Mouse (Mus musculus): ENCODE results near the gene Gm49320.
"Not testable (repeated sequence)": the region's sequence is repeated elsewhere in the genome, so short reads cannot be mapped to it uniquely, and the experiment has no call there.

Gm49320 gene

DNA sequence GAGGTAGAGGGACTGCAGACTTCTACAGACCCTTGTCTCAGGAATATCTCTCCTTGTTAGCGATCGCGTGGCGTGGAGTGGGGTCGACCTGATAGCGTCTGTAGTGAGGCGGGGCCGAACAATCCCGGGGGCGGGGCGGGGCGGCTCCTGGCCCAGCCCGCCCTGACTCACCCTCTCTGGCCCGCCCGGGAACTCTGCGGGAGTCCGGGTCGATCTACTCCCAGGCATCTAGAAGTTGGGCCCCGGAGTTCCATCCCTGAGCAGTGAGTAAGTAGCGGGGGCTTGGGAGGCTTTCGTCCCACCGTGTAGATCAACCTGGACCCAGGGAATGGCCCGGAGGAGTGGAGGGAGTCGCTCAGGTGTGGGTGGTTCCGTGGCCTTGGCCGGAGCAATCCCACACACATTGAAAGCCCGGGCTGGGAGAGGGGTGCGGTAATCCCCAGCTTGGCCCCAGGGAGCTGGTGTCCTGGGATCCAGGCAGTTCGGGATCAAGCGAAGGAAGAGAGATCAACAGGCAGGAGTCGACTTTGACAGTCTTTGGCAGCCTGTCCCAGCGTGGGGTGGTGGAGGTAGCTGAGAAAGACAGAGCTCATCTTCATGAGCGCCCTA is 11.8 kb upstream of the Gm49320 start, which contains the start of gene Lrrc8e:
Gene Lrrc8e (plus strand): TSS at position 89 of the 609 bp plus-strand sequence.
- DNase-seq (ENCODE audit: low read depth, low spot score), result no peak

GRCm38 (mm10) chr8:4227919-4228318 is 10.7 kb upstream of the Gm49320 start:
- no peak for DNase-seq (ENCODE audit: low read depth, low spot score)

GRCm38 (mm10) chr8:4229784-4230183 is 8.9 kb upstream of the Gm49320 start:
- no peak for DNase-seq (ENCODE audit: low read depth, low spot score)

GRCm38 (mm10) chr8:4230612-4231351 is 7.9 kb upstream of the Gm49320 start:
- no peak for DNase-seq (ENCODE audit: low read depth, low spot score)

DNA sequence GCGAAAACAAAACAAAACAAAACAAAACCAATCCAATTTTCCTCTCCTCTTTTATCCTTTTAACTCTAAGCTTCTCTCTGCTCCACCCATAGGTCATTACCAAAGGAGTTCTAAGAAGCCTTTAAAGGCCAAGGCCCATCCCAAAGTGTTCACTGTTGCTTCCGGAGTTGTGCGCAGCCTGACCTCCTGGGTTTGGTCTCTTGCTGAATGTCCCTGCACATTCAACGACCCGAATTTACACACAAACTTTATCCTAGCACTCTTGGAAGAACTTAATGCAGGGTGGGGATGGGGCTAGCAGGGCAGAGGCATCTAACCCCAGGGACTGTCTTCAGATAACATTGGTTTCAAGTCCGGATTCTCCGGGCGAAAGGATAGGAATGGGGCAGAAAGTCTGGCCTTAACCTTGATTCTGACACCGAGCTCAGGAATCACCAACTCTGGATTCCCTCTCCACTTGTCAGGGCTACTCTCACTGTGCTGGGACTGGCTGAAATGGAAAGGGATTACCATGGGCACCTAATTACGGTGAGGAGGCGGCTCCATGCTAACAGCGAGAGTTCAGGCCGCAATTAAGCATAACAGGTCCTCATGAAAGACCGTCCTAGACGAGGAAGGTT is 741 bp upstream of the Gm49320 start:
- DNase-seq (ENCODE audit: low read depth, low spot score), result no peak

- DNase-seq (ENCODE audit: low read depth, low spot score), result no peak
Observed at GRCm38 (mm10) chr8:4239193-4239890, 677 bp downstream of the Gm49320 start.

GRCm38 (mm10) chr8:4245061-4245460 is 6.4 kb downstream of the Gm49320 start:
- no peak for DNase-seq (ENCODE audit: low read depth, low spot score)

DNA sequence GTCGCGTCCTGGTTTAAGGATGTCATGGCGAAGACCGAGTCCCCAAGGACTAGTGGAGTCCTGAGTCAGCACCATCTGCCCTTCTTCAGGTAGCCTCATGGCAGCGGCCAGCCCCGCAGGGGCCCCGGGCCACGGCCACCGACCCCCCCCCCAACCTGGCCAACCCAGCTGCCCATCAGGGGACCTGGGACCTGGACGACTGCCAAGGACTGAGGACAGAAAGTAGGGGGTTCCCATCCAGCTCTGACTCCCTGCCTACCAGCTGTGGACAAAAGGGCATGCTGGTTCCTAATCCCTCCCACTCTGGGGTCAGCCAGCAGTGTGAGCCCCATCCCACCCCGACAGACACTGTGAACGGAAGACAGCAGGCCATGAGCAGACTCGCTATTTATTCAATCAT is 7.1 kb downstream of the Gm49320 start:
- DNase-seq (ENCODE audit: low read depth, low spot score), result no peak

DNA sequence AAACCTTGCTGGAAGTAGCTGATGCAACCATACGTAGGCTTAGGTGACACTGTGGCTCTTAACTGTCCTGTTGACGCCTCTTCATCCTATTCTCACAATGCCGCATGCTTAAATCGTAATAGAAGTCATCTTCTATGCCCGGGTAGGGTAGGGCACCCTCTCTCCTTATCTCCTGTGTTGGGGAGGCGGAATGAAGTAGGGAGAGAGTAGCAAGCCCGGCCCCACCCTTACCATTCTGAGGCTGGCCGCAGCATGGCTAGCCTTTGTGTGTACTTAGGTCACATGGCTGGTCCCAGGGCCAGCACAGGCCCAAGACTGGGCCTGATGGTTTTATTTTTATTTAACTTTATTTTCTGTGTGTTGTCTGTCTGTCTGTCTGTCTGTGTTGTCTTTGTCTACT is 8.6 kb downstream of the Gm49320 start:
- no peak for DNase-seq (ENCODE audit: low read depth, low spot score)

DNA sequence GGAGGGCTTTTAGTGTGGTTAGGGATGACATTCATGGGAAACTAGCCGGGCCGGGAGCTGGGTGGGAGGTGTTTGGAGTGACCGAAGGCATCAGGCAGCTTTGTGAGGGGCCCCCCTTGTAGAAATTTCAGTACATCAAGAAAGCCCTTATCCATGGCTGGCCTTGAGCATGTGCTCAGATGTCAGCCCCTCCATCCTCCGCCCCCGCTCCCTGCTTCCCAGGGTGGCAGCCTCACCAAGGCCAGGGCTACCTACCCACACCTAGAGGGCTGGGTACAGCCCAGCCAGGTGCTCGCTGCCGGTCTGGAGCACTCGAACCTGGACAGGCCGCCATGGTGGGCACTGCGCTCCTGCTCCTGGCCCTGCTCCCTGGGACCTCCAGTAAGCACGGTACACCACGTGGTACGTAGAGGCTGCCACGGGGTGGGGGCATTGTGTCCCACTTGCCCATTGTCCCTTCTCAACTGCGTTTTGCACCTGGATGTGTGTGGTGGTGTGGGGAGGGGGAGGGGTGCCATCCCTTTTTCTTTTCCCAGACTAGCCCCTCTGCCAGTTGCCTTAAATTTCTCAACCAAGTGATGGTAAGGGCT is 9.4 kb downstream of the Gm49320 start, which contains the start of gene Tgfbr3l:
Gene Tgfbr3l (plus strand): TSS at position 264 of the 590 bp plus-strand sequence.
- DNase-seq (ENCODE audit: low read depth, low spot score), result no peak

- DNase-seq (ENCODE audit: low read depth, low spot score), result no peak
Observed at GRCm38 (mm10) chr8:4249213-4249612, 10.5 kb downstream of the Gm49320 start.

- DNase-seq (ENCODE audit: low read depth, low spot score), result peak; percentile 71
Observed at GRCm38 (mm10) chr8:4250306-4250970, 11.8 kb downstream of the Gm49320 start.

- no peak for DNase-seq (ENCODE audit: low read depth, low spot score)
Observed at GRCm38 (mm10) chr8:4252116-4252760, 13.6 kb downstream of the Gm49320 start.

DNA sequence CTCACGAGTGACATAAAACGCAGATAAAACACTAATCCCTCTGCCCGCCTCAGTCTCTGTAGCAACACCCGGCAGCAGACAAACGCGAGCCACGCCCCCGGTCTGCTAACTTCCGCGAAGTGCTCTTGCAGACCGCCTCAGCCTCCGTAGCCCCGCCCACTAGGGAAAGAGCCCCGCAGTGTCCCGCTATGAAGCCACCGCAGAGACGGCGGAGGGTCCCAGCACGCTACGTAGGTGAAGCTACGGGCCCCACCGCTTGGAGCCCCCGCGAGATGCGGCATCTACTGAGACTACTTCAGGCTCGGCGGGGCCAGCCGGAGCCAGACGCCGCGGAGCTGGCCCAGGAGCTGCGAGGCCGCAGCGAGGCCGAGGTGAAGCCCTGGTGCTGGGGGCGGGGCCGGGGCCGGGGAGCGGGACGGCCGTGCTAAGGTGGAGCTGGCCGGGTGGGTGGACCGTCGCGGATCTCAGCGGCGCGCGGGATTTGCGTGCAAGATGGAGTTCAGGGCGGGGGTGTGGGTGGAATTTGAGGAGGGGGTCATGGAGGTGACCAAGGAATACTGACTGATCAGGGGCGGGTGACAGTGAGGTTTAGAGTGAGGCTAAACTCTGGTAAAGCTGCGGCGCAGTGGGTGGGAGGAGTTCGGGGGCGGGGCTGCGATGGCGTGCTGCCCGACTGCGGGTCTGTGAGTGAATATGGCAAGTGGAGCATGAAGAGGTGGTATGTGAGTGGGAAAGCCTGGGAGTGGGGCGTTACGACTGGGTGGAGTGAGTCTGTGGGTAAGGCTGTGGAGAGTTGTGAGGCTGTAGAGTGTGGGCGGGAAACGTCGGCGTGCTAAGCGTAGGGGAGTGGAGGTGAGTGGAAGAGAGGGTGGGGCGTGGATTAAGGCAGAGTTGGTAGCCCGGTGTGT is 14.5 kb downstream of the Gm49320 start, which contains the start of gene Snapc2:
Gene Snapc2 (plus strand): TSS at position 147 of the 908 bp plus-strand sequence.
- DNase-seq (ENCODE audit: low read depth, low spot score), result peak; percentile 88

DNA sequence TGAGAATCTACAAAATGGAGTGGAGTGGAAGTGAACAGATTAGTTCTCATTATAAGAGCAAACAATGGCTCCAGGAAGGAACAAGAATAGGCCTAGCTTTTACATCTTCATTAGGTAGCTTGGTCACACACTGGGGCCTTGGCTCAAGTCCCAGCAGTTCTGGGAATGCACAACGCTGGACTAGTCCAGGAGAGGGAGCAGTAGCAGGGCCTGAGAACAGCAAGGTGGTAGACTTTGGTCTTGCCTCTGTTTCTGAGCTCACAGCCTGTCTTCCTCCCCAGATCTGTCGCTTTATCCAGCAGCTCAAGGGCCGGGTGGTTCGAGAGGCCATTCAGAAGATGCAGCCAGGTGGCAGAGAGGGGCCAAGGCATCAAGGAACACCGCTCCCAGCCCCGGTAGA is 15.3 kb downstream of the Gm49320 start:
- DNase-seq (ENCODE audit: low read depth, low spot score), result no peak

DNA sequence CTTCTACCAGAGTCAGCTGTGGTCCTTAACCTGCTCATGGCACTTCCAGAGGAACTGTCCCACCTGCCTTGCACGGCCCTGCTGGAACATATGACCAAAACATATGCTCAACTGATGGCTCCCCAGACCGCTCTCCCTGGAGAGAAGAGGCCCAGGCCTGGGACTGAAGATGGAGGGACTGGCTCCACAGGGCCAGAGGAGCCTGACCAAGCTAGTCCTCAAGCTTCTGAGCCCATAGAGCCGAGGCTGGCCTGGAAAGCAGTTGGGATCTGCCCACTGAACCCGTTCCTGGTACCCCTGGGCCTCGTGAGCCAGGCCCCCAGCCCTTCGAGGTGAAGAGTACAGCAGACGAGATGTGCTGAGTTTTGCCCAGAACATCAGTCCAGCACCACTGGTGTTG is 16.8 kb downstream of the Gm49320 start:
- DNase-seq (ENCODE audit: low read depth, low spot score), result not testable (repeated sequence)

DNA sequence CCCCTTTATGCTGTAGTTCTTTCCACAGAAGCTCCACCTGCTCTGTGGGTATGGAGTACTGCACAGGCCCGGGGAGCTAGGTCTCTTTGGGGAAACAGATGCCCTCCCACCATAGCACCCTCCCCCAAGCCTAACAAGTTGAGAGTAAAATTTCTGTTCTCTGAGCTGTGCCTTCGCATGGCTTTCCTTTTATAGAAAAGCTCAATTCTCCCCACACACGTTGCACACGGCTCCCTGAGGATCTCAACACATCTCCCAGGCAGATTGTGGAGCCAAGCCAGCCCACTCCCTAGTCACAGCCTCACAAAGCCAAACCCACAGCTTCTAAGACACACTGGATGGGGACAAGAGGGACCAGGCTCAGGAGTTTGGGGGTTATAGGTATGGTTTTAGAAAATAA is 18.2 kb downstream of the Gm49320 start:
- no peak for DNase-seq (ENCODE audit: low read depth, low spot score)

DNA sequence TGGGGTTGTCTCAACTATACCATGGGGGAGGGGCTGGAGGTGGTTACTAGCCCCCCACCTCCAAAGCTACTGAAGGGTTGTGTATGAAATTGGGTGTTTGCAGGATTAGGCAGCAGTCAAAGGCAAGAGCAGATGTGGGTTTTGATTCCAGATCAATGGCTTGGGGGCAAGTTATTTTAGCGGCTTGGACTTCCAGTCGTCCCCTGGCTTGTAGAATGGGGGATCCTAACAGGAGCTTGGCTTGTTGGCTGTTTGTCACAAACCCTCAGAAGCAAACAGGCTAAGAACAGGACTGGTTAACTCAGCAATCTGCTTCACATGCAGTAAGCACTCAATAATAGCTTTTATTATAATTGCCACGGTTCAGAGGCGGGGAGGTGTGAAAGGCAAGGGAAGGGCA is 18.7 kb downstream of the Gm49320 start:
- no peak for DNase-seq (ENCODE audit: low read depth, low spot score)

DNA sequence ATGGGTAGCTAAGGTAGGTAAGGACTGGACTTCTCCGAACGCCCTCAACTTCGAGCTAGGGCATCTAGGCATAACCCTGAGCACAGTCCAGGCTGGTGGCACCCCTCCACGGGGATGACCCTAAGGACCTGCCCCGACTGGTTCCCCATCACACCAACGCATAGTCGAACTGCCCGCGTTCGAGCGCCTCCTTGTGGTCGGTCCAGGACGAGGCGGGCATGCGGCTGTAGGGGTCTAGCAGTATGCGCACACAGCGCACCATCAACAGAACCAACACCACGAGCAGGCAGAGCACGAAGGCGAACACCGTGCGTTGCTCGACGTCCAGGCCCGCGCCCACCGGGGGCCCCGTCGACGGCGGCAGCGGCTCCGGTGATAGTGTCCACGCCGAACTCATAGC is 19.6 kb downstream of the Gm49320 start:
- DNase-seq (ENCODE audit: low read depth, low spot score), result no peak

- no peak for DNase-seq (ENCODE audit: low read depth, low spot score)
Observed at GRCm38 (mm10) chr8:4258678-4259077, 20.0 kb downstream of the Gm49320 start.
